In the genomic region with DNA sequence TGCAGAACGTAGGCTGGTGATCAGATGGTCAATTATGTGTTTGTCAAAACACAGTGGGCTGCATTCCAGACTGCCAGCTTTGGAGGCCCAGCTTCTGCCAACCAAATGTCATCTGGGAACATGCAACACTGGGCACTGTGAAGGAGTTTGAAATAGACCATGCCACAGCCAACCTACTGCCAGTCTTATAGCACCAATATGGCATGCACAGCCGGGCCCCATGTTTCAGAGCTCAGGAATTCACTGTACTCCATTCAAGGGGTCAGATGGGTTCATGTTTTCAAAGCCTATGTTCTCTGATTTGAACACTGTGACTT, we compare ENCODE assay signal across 10 mouse cellular contexts.
DNase-seq lines count a peak whose midpoint lies in the region; ATAC-seq and TF ChIP-seq lines count a peak whose summit lies in the region.
"Had no signal": no experiment of that assay in that cellular context is flagged by ENCODE, and none has a peak within 500 bp of the region (broad histone marks: within the 10 kb centered on the region; RNA-seq: fewer than 3 reads in every experiment).

No protein-coding gene starts in this region.

- no peaks in the 10 kb centered on the region for H3K27me3 ChIP-seq in forebrain, embryonic 14.5 days (replicated peaks; ENCODE audit: control insufficient read depth, insufficient read depth, low read length)
- H3K27me3 ChIP-seq in forebrain, embryonic 11.5 days (ENCODE audit: control insufficient read depth, insufficient read depth, low read length), result no peaks in the 10 kb centered on the region
- H3K27me3 ChIP-seq in liver, adult 2 months (ENCODE audit: control insufficient read depth, insufficient read depth, low read length), result no peaks in the 10 kb centered on the region
- H3K27me3 ChIP-seq in liver, embryonic 11.5 days (replicated peaks; ENCODE audit: control insufficient read depth, insufficient read depth, low read length), result no peaks in the 10 kb centered on the region

- H3K4me3 ChIP-seq in forebrain, embryonic 14.5 days (ENCODE audit: low read depth, low read length), result no peak overlapping the region
- H3K4me3 ChIP-seq in forebrain, embryonic 11.5 days (ENCODE audit: low read depth, low read length), result no peak overlapping the region
- H3K4me3 ChIP-seq in liver, adult 2 months (ENCODE audit: insufficient read depth, low read depth, low read length), result no peak overlapping the region
- no peak overlapping the region for H3K4me3 ChIP-seq in liver, embryonic 11.5 days (ENCODE audit: low read depth, low read length)
- no peak overlapping the region for H3K4me3 ChIP-seq in cortical plate, adult 2 months (ENCODE audit: insufficient read depth, low read length)

- peak; percentile 86 for ATAC-seq in forebrain, embryonic 14.5 days
- ATAC-seq in forebrain, embryonic 11.5 days (replicated peaks; ENCODE audit: low FRiP score), result no peak
- ATAC-seq in liver, embryonic 11.5 days (replicated peaks; ENCODE audit: low FRiP score), result no peak

- H3K9me3 ChIP-seq in forebrain, embryonic 14.5 days (replicated peaks; ENCODE audit: control insufficient read depth, low read length), result no peaks in the 10 kb centered on the region
- H3K9me3 ChIP-seq in forebrain, embryonic 11.5 days (ENCODE audit: control insufficient read depth, low read length), result no peaks in the 10 kb centered on the region
- no peaks in the 10 kb centered on the region for H3K9me3 ChIP-seq in liver, embryonic 11.5 days (ENCODE audit: control insufficient read depth, low read length)

- no peaks in the 10 kb centered on the region for H3K36me3 ChIP-seq in forebrain, embryonic 14.5 days (ENCODE audit: control insufficient read depth, insufficient read depth, low read length)
- no peaks in the 10 kb centered on the region for H3K36me3 ChIP-seq in forebrain, embryonic 11.5 days (ENCODE audit: control insufficient read depth, insufficient read depth, low read length)
- H3K36me3 ChIP-seq in liver, adult 2 months (ENCODE audit: control insufficient read depth, insufficient read depth, low read length), result peaks cover 14% of the 10 kb centered on the region
- no peaks in the 10 kb centered on the region for H3K36me3 ChIP-seq in liver, embryonic 11.5 days (ENCODE audit: control insufficient read depth, insufficient read depth, low read length)

- no peak for TF ChIP-seq CTCF in liver, adult 2 months (IDR thresholded peaks at IDR 0.05; ENCODE audit: low read depth, low read length)
- no peak for TF ChIP-seq CTCF in cortical plate, adult 2 months (IDR thresholded peaks at IDR 0.05; ENCODE audit: extremely low read depth, insufficient read depth, low read length)

- H3K9ac ChIP-seq in forebrain, embryonic 14.5 days (ENCODE audit: low read length), result no peak overlapping the region
- H3K9ac ChIP-seq in forebrain, embryonic 11.5 days (ENCODE audit: low read length), result no peak overlapping the region
- H3K9ac ChIP-seq in liver, adult 2 months (ENCODE audit: low read depth, low read length), result no peak overlapping the region
- no peak overlapping the region for H3K9ac ChIP-seq in liver, embryonic 11.5 days (ENCODE audit: low read depth, low read length)

- H3K4me1 ChIP-seq in forebrain, embryonic 14.5 days (ENCODE audit: control insufficient read depth, insufficient read depth, low read length), result peaks cover 24% of the 10 kb centered on the region
- peaks cover 11% of the 10 kb centered on the region; the same call in 1 of the 2 replicates for H3K4me1 ChIP-seq in forebrain, embryonic 11.5 days (replicated peaks; ENCODE audit: control insufficient read depth, insufficient read depth, low read length)
- H3K4me1 ChIP-seq in liver, adult 2 months (ENCODE audit: control insufficient read depth, insufficient read depth, low read length), result peaks cover 26% of the 10 kb centered on the region
- H3K4me1 ChIP-seq in liver, embryonic 11.5 days (replicated peaks; ENCODE audit: control insufficient read depth, insufficient read depth, low read length), result no peaks in the 10 kb centered on the region
- peaks cover 11% of the 10 kb centered on the region for H3K4me1 ChIP-seq in cortical plate, adult 2 months (ENCODE audit: control insufficient read depth, insufficient read depth, low read length)

- peak; percentile 80 for DNase-seq in forebrain, embryonic 14.5 days (ENCODE audit: low spot score)
- DNase-seq in forebrain, embryonic 11.5 days (ENCODE audit: low spot score), result no peak
- DNase-seq in liver, adult 2 months (ENCODE audit: extremely low read depth, low read depth, low spot score), result peak; percentile 47
- no peak for DNase-seq in liver, embryonic 11.5 days (ENCODE audit: low spot score)
- peak; percentile 76 to 79 for DNase-seq in layer of hippocampus, postnatal 10 days (ENCODE audit: low spot score in 2 of 2)
- no peak for DNase-seq in c-Kit-positive CD71-positive TER-119-positive erythroid progenitor cells, embryonic 14.5 days (ENCODE audit: low spot score)
- DNase-seq in lung, postnatal 36 days, result no peak
- DNase-seq: kidney, adult 9 months; right cerebral cortex, adult 18-20 months had no signal

- peaks cover 15% of the 10 kb centered on the region for H3K79me2 ChIP-seq in liver, adult 2 months (ENCODE audit: control insufficient read depth, insufficient read depth, low read length)

- WGBS in forebrain, embryonic 14.5 days, result 26% methylated on average over 2 of the region's 2 CpGs
- 86% methylated on average over 2 of the region's 2 CpGs for WGBS in forebrain, embryonic 11.5 days
- WGBS in liver, adult 2 months, result 64% methylated on average over 2 of the region's 2 CpGs
- 79% methylated on average over 2 of the region's 2 CpGs for WGBS in liver, embryonic 11.5 days

- no peak overlapping the region for H3K4me2 ChIP-seq in forebrain, embryonic 14.5 days (ENCODE audit: low read length)
- H3K4me2 ChIP-seq in forebrain, embryonic 11.5 days (ENCODE audit: low read depth, low read length, severe bottlenecking), result no peak overlapping the region
- no peak overlapping the region for H3K4me2 ChIP-seq in liver, embryonic 11.5 days

- TF ChIP-seq POLR2A in liver, adult 2 months (IDR thresholded peaks at IDR 0.05; ENCODE audit: extremely low read depth, insufficient read depth, low read length), result no peak
- no peak for TF ChIP-seq POLR2A in cortical plate, adult 2 months (IDR thresholded peaks at IDR 0.05; ENCODE audit: extremely low read depth, insufficient read depth, low read length)

- peak overlapping the region; percentile 16; the same call in 1 of the 2 replicates for H3K27ac ChIP-seq in forebrain, embryonic 14.5 days (ENCODE audit: low read depth, low read length)
- no peak overlapping the region for H3K27ac ChIP-seq in forebrain, embryonic 11.5 days (ENCODE audit: low read depth, low read length)
- no peak overlapping the region for H3K27ac ChIP-seq in liver, adult 2 months (replicated peaks; ENCODE audit: insufficient read depth, low read depth, low read length)
- no peak overlapping the region for H3K27ac ChIP-seq in liver, embryonic 11.5 days (ENCODE audit: low read depth, low read length)
- peak overlapping the region; percentile 35 for H3K27ac ChIP-seq in cortical plate, adult 2 months (ENCODE audit: insufficient read depth, low read length)

Comparison
In these comparisons a context has a peak if more than half of its experiments do, and no peak if none do; other contexts are left out.
1. DNase-seq: peak in forebrain, embryonic 14.5 days (single experiment), liver, adult 2 months (single experiment) and layer of hippocampus, postnatal 10 days (2 of 2); none in forebrain, embryonic 11.5 days (single experiment), liver, embryonic 11.5 days (single experiment), c-Kit-positive CD71-positive TER-119-positive erythroid progenitor cells, embryonic 14.5 days (single experiment) and lung, postnatal 36 days (single experiment).
2. H3K27ac ChIP-seq: peak in forebrain, embryonic 14.5 days (single experiment) and cortical plate, adult 2 months (single experiment); none in forebrain, embryonic 11.5 days (single experiment), liver, adult 2 months (single experiment) and liver, embryonic 11.5 days (single experiment).